ENCODE assay signal across 20 mouse cellular contexts in genomic region chr17:7231312-7231711, GRCm38 (mm10).
A peak's percentile ranks its signal among the peaks of the same experiment; 100 is the strongest.
DNase-seq lines count a peak whose midpoint lies in the region; ATAC-seq and TF ChIP-seq lines count a peak whose summit lies in the region.
"Had no signal": no experiment of that assay in that cellular context is flagged by ENCODE, and none has a peak within 500 bp of the region (broad histone marks: within the 10 kb centered on the region; RNA-seq: fewer than 3 reads in every experiment).

No protein-coding gene starts in this region.

- 82% methylated on average over 4 of the region's 4 CpGs for WGBS in forebrain, embryonic 13.5 days
- WGBS in forebrain, embryonic 12.5 days = 92% methylated on average over 4 of the region's 4 CpGs
- 43% methylated on average over 4 of the region's 4 CpGs for WGBS in hindbrain, postnatal 0 days
- 83% methylated on average over 4 of the region's 4 CpGs for WGBS in hindbrain, embryonic 14.5 days
- 74% methylated on average over 4 of the region's 4 CpGs for WGBS in neural tube, embryonic 15.5 days

- H3K27me3 ChIP-seq in forebrain, embryonic 13.5 days = no peaks in the 10 kb centered on the region
- H3K27me3 ChIP-seq in forebrain, embryonic 12.5 days = no peaks in the 10 kb centered on the region
- no peaks in the 10 kb centered on the region for H3K27me3 ChIP-seq in hindbrain, postnatal 0 days (ENCODE audit: insufficient read depth, low read length)
- H3K27me3 ChIP-seq in hindbrain, embryonic 14.5 days (ENCODE audit: control insufficient read depth, insufficient read depth, low read length) = no peaks in the 10 kb centered on the region
- no peaks in the 10 kb centered on the region for H3K27me3 ChIP-seq in neural tube, embryonic 15.5 days (replicated peaks)
- H3K27me3 ChIP-seq: embryonic facial prominence, embryonic 13.5 days; hindbrain, embryonic 13.5 days had no signal

- TF ChIP-seq CTCF in hindbrain, postnatal 0 days (IDR thresholded peaks at IDR 0.05; ENCODE audit: low read depth) = no peak

- H3K9ac ChIP-seq in forebrain, embryonic 13.5 days = no peak overlapping the region
- no peak overlapping the region for H3K9ac ChIP-seq in forebrain, embryonic 12.5 days
- H3K9ac ChIP-seq in hindbrain, postnatal 0 days (replicated peaks; ENCODE audit: low read length) = no peak overlapping the region
- no peak overlapping the region for H3K9ac ChIP-seq in hindbrain, embryonic 14.5 days
- no peak overlapping the region for H3K9ac ChIP-seq in neural tube, embryonic 15.5 days (replicated peaks)
- H3K9ac ChIP-seq: embryonic facial prominence, embryonic 13.5 days; hindbrain, embryonic 13.5 days had no signal

- ATAC-seq in forebrain, embryonic 13.5 days = 0 out of 2 replicates have a peak, but pooled peaks have one; percentile 44
- ATAC-seq in forebrain, embryonic 12.5 days (ENCODE audit: low FRiP score) = no peak
- ATAC-seq in hindbrain, postnatal 0 days = peak; percentile 52
- no peak for ATAC-seq in hindbrain, embryonic 14.5 days (ENCODE audit: low FRiP score)
- 0 out of 2 replicates have a peak, but pooled peaks have one; percentile 20 for ATAC-seq in neural tube, embryonic 15.5 days (ENCODE audit: low FRiP score)
- ATAC-seq: inflammation-experienced regulatory T-cells, adult 6 months; intestine, postnatal 0 days had no signal

- peaks cover 22% of the 10 kb centered on the region for H3K4me1 ChIP-seq in forebrain, embryonic 13.5 days
- 0 out of 2 replicates have a peak, but pooled peaks cover 4% of the 10 kb centered on the region for H3K4me1 ChIP-seq in forebrain, embryonic 12.5 days
- peaks cover 20% of the 10 kb centered on the region for H3K4me1 ChIP-seq in hindbrain, postnatal 0 days (ENCODE audit: insufficient read depth, low read length)
- H3K4me1 ChIP-seq in hindbrain, embryonic 14.5 days (replicated peaks; ENCODE audit: control insufficient read depth, insufficient read depth, low read length) = 0 out of 2 replicates have a peak, but pooled peaks cover 3% of the 10 kb centered on the region
- H3K4me1 ChIP-seq in neural tube, embryonic 15.5 days = peaks cover 23% of the 10 kb centered on the region

- no peak overlapping the region for H3K4me3 ChIP-seq in forebrain, embryonic 13.5 days
- H3K4me3 ChIP-seq in forebrain, embryonic 12.5 days (replicated peaks) = no peak overlapping the region
- no peak overlapping the region for H3K4me3 ChIP-seq in hindbrain, postnatal 0 days (ENCODE audit: low read length)
- H3K4me3 ChIP-seq in hindbrain, embryonic 14.5 days (replicated peaks; ENCODE audit: low read length) = no peak overlapping the region
- no peak overlapping the region for H3K4me3 ChIP-seq in neural tube, embryonic 15.5 days (replicated peaks)
- H3K4me3 ChIP-seq: embryonic facial prominence, embryonic 13.5 days; heart, embryonic 10.5 days; hindbrain, embryonic 13.5 days had no signal

- H3K4me2 ChIP-seq in forebrain, embryonic 13.5 days = no peak overlapping the region
- H3K4me2 ChIP-seq in forebrain, embryonic 12.5 days = no peak overlapping the region
- no peak overlapping the region for H3K4me2 ChIP-seq in hindbrain, postnatal 0 days (ENCODE audit: low read depth, low read length)
- no peak overlapping the region for H3K4me2 ChIP-seq in hindbrain, embryonic 14.5 days (replicated peaks)
- no peak overlapping the region for H3K4me2 ChIP-seq in neural tube, embryonic 15.5 days
- H3K4me2 ChIP-seq: embryonic facial prominence, embryonic 13.5 days; hindbrain, embryonic 13.5 days had no signal

- DNase-seq in hindbrain, postnatal 0 days (ENCODE audit: low spot score) = peak; percentile 37
- DNase-seq in hindbrain, embryonic 14.5 days (ENCODE audit: low spot score) = no peak
- DNase-seq in neural tube, embryonic 10.5 days (ENCODE audit: extremely low spot score, low spot score) = no peak
- DNase-seq in right cerebral cortex, adult 18-20 months = no peak
- DNase-seq: adrenal gland, adult 2 months; adrenal gland, postnatal 25 days; cerebellum, adult 2 months; cerebellum, postnatal 25 days; gastrocnemius, postnatal 10 days; heart, adult 18-20 months; heart, postnatal 10 days; heart, postnatal 4 days had no signal

- H3K36me3 ChIP-seq in forebrain, embryonic 13.5 days (ENCODE audit: poor library complexity, severe bottlenecking) = no peaks in the 10 kb centered on the region
- H3K36me3 ChIP-seq in forebrain, embryonic 12.5 days (replicated peaks) = no peaks in the 10 kb centered on the region; the same call in none of the 2 replicates
- no peaks in the 10 kb centered on the region for H3K36me3 ChIP-seq in hindbrain, postnatal 0 days (ENCODE audit: insufficient read depth, low read length)
- no peaks in the 10 kb centered on the region for H3K36me3 ChIP-seq in hindbrain, embryonic 14.5 days (replicated peaks; ENCODE audit: control insufficient read depth, insufficient read depth)
- peaks cover 2% of the 10 kb centered on the region for H3K36me3 ChIP-seq in neural tube, embryonic 15.5 days

- no peak overlapping the region for H3K27ac ChIP-seq in forebrain, embryonic 13.5 days
- H3K27ac ChIP-seq in forebrain, embryonic 12.5 days = no peak overlapping the region
- no peak overlapping the region; the same call in 1 of the 2 replicates for H3K27ac ChIP-seq in hindbrain, postnatal 0 days
- H3K27ac ChIP-seq in hindbrain, embryonic 14.5 days = no peak overlapping the region
- peak overlapping the region; percentile 54; the same call in 1 of the 2 replicates for H3K27ac ChIP-seq in neural tube, embryonic 15.5 days (replicated peaks)
- H3K27ac ChIP-seq: embryonic facial prominence, embryonic 13.5 days; heart, embryonic 10.5 days; hindbrain, embryonic 13.5 days had no signal

- H3K9me3 ChIP-seq in forebrain, embryonic 13.5 days (replicated peaks) = no peaks in the 10 kb centered on the region
- H3K9me3 ChIP-seq in forebrain, embryonic 12.5 days = no peaks in the 10 kb centered on the region
- H3K9me3 ChIP-seq in hindbrain, postnatal 0 days (ENCODE audit: low read length) = no peaks in the 10 kb centered on the region
- no peaks in the 10 kb centered on the region for H3K9me3 ChIP-seq in hindbrain, embryonic 14.5 days (ENCODE audit: control insufficient read depth, low read length)
- no peaks in the 10 kb centered on the region for H3K9me3 ChIP-seq in neural tube, embryonic 15.5 days (replicated peaks)
- H3K9me3 ChIP-seq: embryonic facial prominence, embryonic 13.5 days; heart, embryonic 10.5 days; hindbrain, embryonic 13.5 days had no signal

Comparison
In these comparisons a context has a peak if more than half of its experiments do, and no peak if none do; other contexts are left out.
1. ATAC-seq: peak in forebrain, embryonic 13.5 days (single experiment), hindbrain, postnatal 0 days (single experiment) and neural tube, embryonic 15.5 days (single experiment); none in forebrain, embryonic 12.5 days (single experiment) and hindbrain, embryonic 14.5 days (single experiment).